Mouse (Mus musculus): ENCODE data around the gene Srp68. TPM values are rescaled to one million over a fixed set of nuclear protein-coding genes. Genes with fewer than 3 reads are reported as not detected.

The Srp68 gene
- total RNA-seq, 2 experiments from 2014 or later: 65.8 to 75.9 TPM

- DNase-seq: no peak
Measured at GRCm38 (mm10) chr11:116208660-116209059, 65.4 kb downstream of the Srp68 start.

- no peak for DNase-seq
Measured at GRCm38 (mm10) chr11:116206678-116207077, 67.3 kb downstream of the Srp68 start.

DNA sequence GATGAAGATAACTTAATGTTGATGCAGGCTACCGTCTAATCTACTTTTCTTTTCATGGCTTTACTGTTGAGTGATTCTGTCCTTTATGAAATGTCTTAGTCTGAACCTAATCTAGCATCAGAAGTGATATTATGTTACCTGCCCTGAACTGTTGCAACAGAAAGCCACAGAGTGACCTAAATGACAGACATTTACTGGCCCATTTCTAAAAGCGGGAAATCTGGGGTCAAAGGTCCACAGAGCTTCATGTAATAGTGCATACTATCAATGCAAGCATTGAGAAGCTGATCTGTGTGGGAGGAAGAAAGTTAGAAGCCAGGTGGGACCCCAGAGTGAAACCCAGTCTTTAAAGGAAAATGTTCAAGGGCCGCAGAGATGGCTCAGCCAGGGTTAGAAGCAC lies 70.9 kb downstream of the Srp68 start:
- no peak for DNase-seq

DNA sequence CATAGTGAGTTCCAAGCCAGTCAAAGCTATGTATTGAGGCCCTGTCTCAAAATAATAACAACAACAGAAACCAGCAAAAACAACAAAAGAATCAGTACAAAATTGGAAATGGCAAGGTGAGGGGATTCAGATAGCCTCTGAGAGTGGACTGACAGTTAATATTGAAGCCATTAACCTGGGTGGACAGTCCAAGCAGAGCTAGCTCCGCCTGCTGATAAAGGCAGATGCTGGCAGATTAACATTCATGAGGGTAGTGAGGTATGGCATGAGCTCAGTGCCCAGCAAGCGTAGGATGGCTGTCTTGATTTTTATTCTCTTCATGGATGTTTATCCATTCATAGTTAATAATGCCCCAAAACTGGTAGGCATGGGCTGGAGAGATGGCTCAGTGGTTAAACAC lies 72.9 kb downstream of the Srp68 start:
- no peak for DNase-seq

- DNase-seq: peak; percentile 96
Measured at GRCm38 (mm10) chr11:116198639-116199531, 75.1 kb downstream of the Srp68 start, which contains the start of the genes Ten1 and Acox1. Gene Ten1 (plus strand): TSS chr11:116198855. Gene Acox1 (minus strand): TSS chr11:116199045.

DNA sequence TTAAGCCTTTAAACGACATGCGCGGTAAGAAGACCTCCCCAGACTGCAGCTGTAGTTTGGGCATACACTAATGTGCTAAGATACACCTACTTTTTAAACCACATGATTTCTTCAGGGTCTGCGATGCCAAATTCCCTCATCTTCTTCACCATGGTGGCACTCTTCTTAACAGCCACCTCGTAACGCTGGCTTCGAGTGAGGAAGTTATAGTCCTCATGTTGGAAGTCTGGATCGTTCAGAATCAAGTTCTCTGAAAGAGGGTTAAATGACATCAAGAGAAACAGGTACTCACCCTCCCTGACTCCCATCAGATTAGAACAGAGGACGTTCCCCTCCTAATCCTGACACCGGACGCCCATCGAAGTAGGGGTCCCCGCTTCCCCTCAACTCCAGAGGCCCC lies 75.9 kb downstream of the Srp68 start:
- no peak for DNase-seq

DNA sequence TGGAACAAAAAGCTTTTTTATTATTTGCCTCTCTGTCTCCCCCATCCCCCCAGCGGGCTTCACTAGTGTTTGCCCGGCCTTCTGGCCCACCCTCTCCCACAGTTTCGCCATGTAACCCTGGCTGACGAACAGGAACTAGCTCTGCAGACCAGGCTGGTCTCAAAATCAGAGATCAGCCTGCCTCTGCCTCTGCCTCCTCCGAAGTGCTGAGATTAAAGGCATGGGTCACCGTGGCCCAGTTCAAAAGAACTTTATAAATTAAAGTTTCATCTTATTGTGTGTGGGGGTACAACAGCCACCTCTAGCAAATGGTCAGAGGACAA lies 76.5 kb downstream of the Srp68 start:
- no peak for DNase-seq

GRCm38 (mm10) chr11:116196866-116197583 lies 77.0 kb downstream of the Srp68 start:
- no peak for DNase-seq

DNA sequence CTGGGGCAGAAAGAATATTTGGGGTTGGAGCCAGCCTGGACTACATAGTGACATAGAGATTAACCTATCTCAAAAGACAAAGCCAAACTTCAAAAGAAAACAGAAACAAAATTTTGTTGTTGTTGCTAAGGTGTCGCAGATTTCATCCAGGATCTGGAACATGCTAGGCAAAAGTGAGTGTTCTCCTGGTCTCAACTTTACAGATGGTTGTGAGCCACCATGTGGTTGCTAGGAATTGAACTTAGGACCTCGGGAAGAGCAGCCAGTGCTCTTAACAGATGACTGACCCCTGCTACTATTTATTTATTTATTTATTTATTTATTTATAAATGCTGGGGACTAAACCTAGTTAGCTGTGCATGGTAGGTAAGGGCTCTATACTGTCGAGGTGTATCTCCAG lies 77.7 kb downstream of the Srp68 start:
- DNase-seq: no peak

DNA sequence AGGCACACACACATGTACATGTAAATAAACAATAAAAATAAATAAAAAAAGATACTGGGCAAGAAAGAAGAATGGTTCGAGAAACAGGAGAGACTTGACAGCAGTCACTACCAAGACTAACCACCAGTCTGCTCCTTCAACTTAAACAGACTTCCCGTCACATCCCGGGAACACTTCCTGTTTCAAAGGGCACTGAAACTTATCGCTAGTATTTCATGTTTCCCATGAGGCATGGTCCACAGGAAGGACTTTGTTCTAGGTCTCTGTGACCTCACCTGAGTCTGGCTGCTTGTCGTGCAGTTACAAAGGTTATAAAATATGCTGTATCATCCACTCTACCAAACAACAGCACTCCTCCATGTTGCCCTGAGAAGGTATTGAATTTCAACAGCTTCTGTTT lies 78.8 kb downstream of the Srp68 start:
- no peak for DNase-seq

Other genes starting within 250 kb of the Srp68 start
- 10 to 100 TPM; 65.8 to 68.4 TPM for gene H3f3b, start 246.3 kb downstream of the Srp68 start, total RNA-seq (2021)
- gene Unk, start 243.9 kb downstream of the Srp68 start, total RNA-seq (2021): 1 to 10 TPM; 6.1 to 6.6 TPM
- gene Unc13d, start 196.3 kb downstream of the Srp68 start, total RNA-seq (2021): under 1 TPM; 0.16 to 0.38 TPM
- 10 to 100 TPM; 58.1 to 64.4 TPM for gene Wbp2, start 187.2 kb downstream of the Srp68 start, total RNA-seq (2021)
- gene Trim47, start 147.0 kb downstream of the Srp68 start, total RNA-seq (2021): 10 to 100 TPM in 1 of 2 experiments, 1 to 10 TPM in 1; 7.9 to 14.5 TPM
- 1 to 10 TPM; 5.1 to 5.4 TPM for gene Trim65, start 143.1 kb downstream of the Srp68 start, total RNA-seq (2021)
- 10 to 100 TPM; 48.7 to 50.8 TPM for gene Mrpl38, start 135.3 kb downstream of the Srp68 start, total RNA-seq (2021)
- 10 to 100 TPM in 1 of 2 experiments, 1 to 10 TPM in 1; 8.8 to 11.4 TPM for gene Fbf1, start 106.1 kb downstream of the Srp68 start, total RNA-seq (2021)
- gene Ten1, start 75.4 kb downstream of the Srp68 start, total RNA-seq (2021): 10 to 100 TPM; 19.9 to 22.5 TPM
- 10 to 100 TPM; 56.1 to 73.6 TPM for gene Acox1, start 75.2 kb downstream of the Srp68 start, total RNA-seq (2021)
- gene Evpl, start 36.1 kb downstream of the Srp68 start, total RNA-seq (2021): under 1 TPM; 0.05 to 0.13 TPM
- gene Galr2, start 6.7 kb upstream of the Srp68 start, total RNA-seq (2021): under 1 TPM in 1 of 2 experiments, not detected in 1; 0.31 TPM
- 10 to 100 TPM; 66.5 to 69.1 TPM for gene Exoc7, start 33.0 kb upstream of the Srp68 start, total RNA-seq (2021)
- under 1 TPM in 1 of 2 experiments, not detected in 1; 0.27 TPM for gene Foxj1, start 61.2 kb upstream of the Srp68 start, total RNA-seq (2021)
- 10 to 100 TPM; 21.8 to 31.4 TPM for gene Rnf157, start 138.8 kb upstream of the Srp68 start, total RNA-seq (2021)
- gene Ubald2, start 159.9 kb upstream of the Srp68 start, total RNA-seq (2021): 10 to 100 TPM; 35.9 to 40.4 TPM
- not detected for gene Qrich2, start 192.0 kb upstream of the Srp68 start, total RNA-seq (2021)
- gene Prpsap1, start 220.0 kb upstream of the Srp68 start, total RNA-seq (2021): 10 to 100 TPM; 17.0 to 18.9 TPM

Measured in gastrocnemius, postnatal 25 days (tissue).